Mouse (Mus musculus) limb, embryonic 14.5 days (tissue): ENCODE data around the gene Pold2. TPM values are rescaled to one million over a fixed set of nuclear protein-coding genes. Genes with fewer than 3 reads are reported as not detected.

ENCODE experiments used
- ATAC-seq: fragments of 200-750 bp; cut with Nextera tagmentation; 2 replicates; pipeline ENCODE4 v1.8.0; 2017; ENCODE audit warnings: low read depth, moderate number of reproducible peaks, moderate TSS enrichment; ENCODE audit not compliant: low FRiP score
- DNase-seq: peaks from one replicate; pipeline ENCODE4 v3.0.0-alpha.2; 2015; ENCODE audit warnings: low spot score
- H3K27ac ChIP-seq: fragments of 300-500 bp; sonication (generic); replicated peaks from 2 replicates; pipeline ENCODE4 v1.5.1; 2014; ENCODE audit warnings: low read depth, mild to moderate bottlenecking, low read length, moderate library complexity, mixed read lengths
- H3K27me3 ChIP-seq: fragments of 300-500 bp; sonication (generic); 2 replicates; pipeline ENCODE4 v1.6.1; 2014; ENCODE audit warnings: low read length, mixed read lengths; ENCODE audit not compliant: control insufficient read depth, insufficient read depth
- H3K36me3 ChIP-seq: fragments of 300-500 bp; sonication (generic); 2 replicates; pipeline ENCODE4 v1.6.1; 2014; ENCODE audit warnings: mild to moderate bottlenecking, low read length, moderate library complexity, mixed read lengths; ENCODE audit not compliant: control insufficient read depth, insufficient read depth
- H3K4me1 ChIP-seq: fragments of 300-500 bp; sonication (generic); 2 replicates; pipeline ENCODE4 v1.6.1; 2014; ENCODE audit warnings: antibody characterized with exemption, low read length, mixed read lengths; ENCODE audit not compliant: control insufficient read depth, insufficient read depth
- H3K4me2 ChIP-seq: fragments of 300-500 bp; sonication (generic); replicated peaks from 2 replicates; pipeline ENCODE4 v1.6.1; 2014; ENCODE audit warnings: low read depth, mild to moderate bottlenecking, low read length, moderate library complexity; ENCODE audit not compliant: severe bottlenecking
- H3K4me3 ChIP-seq: fragments of 300-500 bp; sonication (generic); replicated peaks from 2 replicates; pipeline ENCODE4 v1.5.1; 2014; ENCODE audit warnings: low read length
- H3K9ac ChIP-seq: fragments of 300-500 bp; sonication (generic); 2 replicates; pipeline ENCODE4 v1.6.1; 2014; ENCODE audit warnings: mild to moderate bottlenecking, low read depth, low read length, moderate library complexity; ENCODE audit not compliant: severe bottlenecking
- H3K9me3 ChIP-seq: fragments of 300-500 bp; sonication (generic); 2 replicates; pipeline ENCODE4 v1.6.1; 2016; ENCODE audit warnings: low read length; ENCODE audit not compliant: control insufficient read depth
- POLR2A ChIP-seq: fragments of 200-500 bp; IDR thresholded peaks from 2 replicates; pipeline ENCODE4 v1.8.0; 2012; ENCODE audit warnings: inconsistent platforms, mild to moderate bottlenecking, moderate library complexity, borderline replicate concordance; ENCODE audit not compliant: insufficient read depth, insufficient read length; ENCODE audit errors: extremely low read depth
- WGBS: fragments of 180-500 bp; shearing (Covaris S2); extraction: QIAGEN DNeasy Blood & Tissue Kit; methylation state at CpG from one replicate; pipeline ENCODE4 v1.1.7; 2014; 5-methylcytosine and 5-hydroxymethylcytosine counted together
- polyA plus RNA-seq, 2 experiments: library from polyadenylated mRNA; depleted of rRNA in 1 of 2; stranded (reverse) in 1 of 2; unstranded in 1 of 2; fragments of >200 nt; fragmentation: Nextera tagmentation in 1 of 2; extraction: Ambion mirVana in 1 of 2; gene quantifications; 2 replicates each; pipeline versions ENCODE4 v1.2.1 to v1.2.3; 2012 to 2014

Pold2 gene
- polyA plus RNA-seq, 2 experiments: 95.8 to 158 TPM

DNA sequence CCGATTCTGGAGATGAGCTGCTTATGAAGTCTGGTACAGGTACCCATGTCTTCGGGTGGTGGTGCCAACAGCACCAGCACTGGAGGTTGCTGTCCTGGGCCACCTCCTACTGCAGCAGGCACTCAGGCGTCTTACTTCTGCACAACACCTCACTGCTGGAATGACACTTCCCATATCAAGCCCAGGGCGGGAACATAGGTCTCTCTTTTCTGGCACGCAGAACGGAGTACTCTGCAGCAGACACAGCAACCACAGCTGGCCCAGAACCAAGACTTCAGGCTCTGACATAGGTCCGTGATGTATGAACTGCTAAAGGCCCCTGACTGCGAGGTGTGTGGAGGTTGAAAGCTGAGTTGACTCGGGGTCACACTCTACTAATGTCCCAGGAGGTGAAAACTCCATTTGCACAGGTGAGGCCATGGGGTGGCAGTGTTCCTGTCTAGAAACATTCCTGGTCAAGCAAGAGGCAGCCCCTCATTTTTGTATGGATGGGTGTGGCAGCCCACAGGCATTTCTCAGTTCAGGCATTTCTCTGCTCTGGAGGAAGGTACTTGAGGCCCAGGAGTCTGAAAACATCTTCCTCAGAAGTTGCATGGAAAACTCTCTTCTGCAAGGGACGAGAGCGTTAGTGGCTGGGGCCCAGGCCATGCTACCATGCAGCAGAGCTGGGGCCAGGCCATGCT is 49.4 kb downstream of the Pold2 start:
- Histone ChIP-seq H3K4me3 (no peak overlapping the region), H3K4me2 (no peak overlapping the region), H3K27me3 (no peaks in the 10 kb centered on the region), H3K9me3 (no peaks in the 10 kb centered on the region), H3K9ac (no peak overlapping the region), H3K4me1 (no peaks in the 10 kb centered on the region), H3K36me3 (peaks cover 46% of the 10 kb centered on the region), H3K27ac (no peak overlapping the region)
- ATAC-seq (no peak), DNase-seq (no peak)
- WGBS: 80% methylated on average over 11 of the region's 11 CpGs
- no peak for TF ChIP-seq POLR2A

DNA sequence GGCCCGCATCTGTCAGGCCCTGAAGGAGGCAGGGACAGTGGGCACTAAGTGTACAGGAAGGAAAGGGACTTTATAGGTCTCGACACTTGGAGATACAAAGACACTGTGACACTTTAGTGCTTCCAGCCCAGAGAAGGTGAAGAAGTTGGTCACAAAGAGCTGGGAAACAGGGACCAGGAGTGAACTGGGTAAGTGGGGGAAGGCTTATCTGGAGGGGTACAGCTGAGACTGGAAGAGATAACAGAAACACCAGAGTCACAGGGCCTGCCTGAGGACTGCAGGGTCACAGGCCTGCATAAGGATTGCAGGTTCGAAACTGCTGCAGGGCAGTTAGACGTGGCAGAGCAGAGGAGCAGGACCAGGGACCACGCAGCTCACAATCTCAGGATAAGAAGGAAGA is 50.2 kb downstream of the Pold2 start:
- Histone ChIP-seq H3K4me3 (no peak overlapping the region), H3K4me1 (no peaks in the 10 kb centered on the region), H3K9ac (no peak overlapping the region), H3K27me3 (no peaks in the 10 kb centered on the region), H3K27ac (no peak overlapping the region), H3K9me3 (no peaks in the 10 kb centered on the region), H3K4me2 (no peak overlapping the region), H3K36me3 (peaks cover 42% of the 10 kb centered on the region)
- no peak for TF ChIP-seq POLR2A
- ATAC-seq (no peak), DNase-seq (no peak)
- 93% methylated on average over 5 of the region's 5 CpGs for WGBS

DNA sequence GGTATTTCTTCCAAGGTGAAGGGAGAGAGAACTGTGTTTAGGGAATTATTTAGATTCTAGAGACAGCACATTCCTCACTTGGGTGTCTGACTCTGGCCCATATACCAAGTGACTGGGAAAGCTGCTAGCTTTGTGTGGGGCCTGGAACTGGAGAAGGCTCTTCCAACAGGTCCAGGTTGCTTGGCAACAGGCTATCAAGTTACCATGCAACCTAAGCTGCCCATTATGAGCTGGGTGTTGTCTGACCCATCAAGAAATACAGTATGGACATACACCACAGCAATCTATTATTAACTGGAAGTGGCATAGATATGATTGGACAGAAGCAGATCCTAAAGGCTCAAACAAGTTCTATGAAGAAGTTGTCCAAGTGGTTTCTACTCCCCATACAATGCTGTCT is 52.7 kb downstream of the Pold2 start:
- no peaks in the 10 kb centered on the region for H3K27me3 ChIP-seq
- no peak for TF ChIP-seq POLR2A
- H3K4me3 ChIP-seq: no peak overlapping the region
- H3K27ac ChIP-seq: no peak overlapping the region
- ATAC-seq: no peak
- H3K9ac ChIP-seq: no peak overlapping the region
- no peaks in the 10 kb centered on the region for H3K4me1 ChIP-seq
- no peak overlapping the region for H3K4me2 ChIP-seq
- peaks cover 22% of the 10 kb centered on the region for H3K36me3 ChIP-seq
- no peak for DNase-seq
- H3K9me3 ChIP-seq: no peaks in the 10 kb centered on the region

Other genes with a start within 250 kb of the Pold2 start
- gene Mrps24, start 162.6 kb downstream of the Pold2 start, polyA plus RNA-seq (2012; rRNA removed): 124 and 135 TPM in 2 replicates
- gene Mrps24, start 162.6 kb downstream of the Pold2 start, polyA plus RNA-seq (2014; fragmentation: Nextera tagmentation; extraction: Ambion mirVana): 197 and 219 TPM in 2 replicates
- gene Urgcp, start 115.9 kb downstream of the Pold2 start, polyA plus RNA-seq (2012; rRNA removed): 17.1 and 21.5 TPM in 2 replicates
- 21.7 and 23.4 TPM in 2 replicates for gene Urgcp, start 115.9 kb downstream of the Pold2 start, polyA plus RNA-seq (2014; fragmentation: Nextera tagmentation; extraction: Ambion mirVana)
- gene Dbnl, start 89.8 kb downstream of the Pold2 start, polyA plus RNA-seq (2012; rRNA removed): 85.4 and 89.9 TPM in 2 replicates
- gene Dbnl, start 89.8 kb downstream of the Pold2 start, polyA plus RNA-seq (2014; fragmentation: Nextera tagmentation; extraction: Ambion mirVana): 107 and 119 TPM in 2 replicates
- 46.8 and 55.3 TPM in 2 replicates for gene Pgam2, start 74.6 kb downstream of the Pold2 start, polyA plus RNA-seq (2012; rRNA removed)
- 64.4 and 88.3 TPM in 2 replicates for gene Pgam2, start 74.6 kb downstream of the Pold2 start, polyA plus RNA-seq (2014; fragmentation: Nextera tagmentation; extraction: Ambion mirVana)
- gene Polm, start 40.3 kb downstream of the Pold2 start, polyA plus RNA-seq (2012; rRNA removed): 29.5 and 40.8 TPM in 2 replicates
- 10.6 and 11.1 TPM in 2 replicates for gene Polm, start 40.3 kb downstream of the Pold2 start, polyA plus RNA-seq (2014; fragmentation: Nextera tagmentation; extraction: Ambion mirVana)
- gene Aebp1, start 16.3 kb downstream of the Pold2 start, polyA plus RNA-seq (2012; rRNA removed): 60.6 and 70.9 TPM in 2 replicates
- gene Aebp1, start 16.3 kb downstream of the Pold2 start, polyA plus RNA-seq (2014; fragmentation: Nextera tagmentation; extraction: Ambion mirVana): 51.7 and 53.7 TPM in 2 replicates
- gene Myl7, start 20.5 kb upstream of the Pold2 start, polyA plus RNA-seq (2012; rRNA removed): 0.19 and 0.36 TPM in 2 replicates
- 0.92 and 1.00 TPM in 2 replicates for gene Myl7, start 20.5 kb upstream of the Pold2 start, polyA plus RNA-seq (2014; fragmentation: Nextera tagmentation; extraction: Ambion mirVana)
- 0.83 and 1.7 TPM in 2 replicates for gene Gck, start 71.8 kb upstream of the Pold2 start, polyA plus RNA-seq (2012; rRNA removed)
- 0.74 and 2.6 TPM in 2 replicates for gene Gck, start 71.8 kb upstream of the Pold2 start, polyA plus RNA-seq (2014; fragmentation: Nextera tagmentation; extraction: Ambion mirVana)
- 79.0 and 81.0 TPM in 2 replicates for gene Ykt6, start 77.4 kb upstream of the Pold2 start, polyA plus RNA-seq (2012; rRNA removed)
- gene Ykt6, start 77.4 kb upstream of the Pold2 start, polyA plus RNA-seq (2014; fragmentation: Nextera tagmentation; extraction: Ambion mirVana): 33.2 and 34.8 TPM in 2 replicates
- gene Camk2b, start 188.1 kb upstream of the Pold2 start, polyA plus RNA-seq (2012; rRNA removed): 3.1 and 3.5 TPM in 2 replicates
- 1.5 TPM in 2 replicates for gene Camk2b, start 188.1 kb upstream of the Pold2 start, polyA plus RNA-seq (2014; fragmentation: Nextera tagmentation; extraction: Ambion mirVana)